Mouse (Mus musculus): ENCODE measurements around the gene Gm6034. TPM values are rescaled to one million over a fixed set of nuclear protein-coding genes. Genes with fewer than 3 reads are reported as not detected.
A peak's percentile ranks its signal among the peaks of the same experiment; 100 is the strongest.
"Not testable (repeated sequence)": the region's sequence is repeated elsewhere in the genome, so short reads cannot be mapped to it uniquely, and the experiment has no call there.

Gm6034 gene
- total RNA-seq, 2 experiments from 2014 or later: not detected

- intact Hi-C loops (cut with DNase I); DNase-seq: not testable (repeated sequence)
Measured at GRCm38 (mm10) chr17:36057927-36058326, 15.2 kb downstream of the Gm6034 start.

- DNase-seq; intact Hi-C loops (cut with DNase I): not testable (repeated sequence)
Measured at GRCm38 (mm10) chr17:36058362-36058761, 15.6 kb downstream of the Gm6034 start, which contains the start of gene Gm11127. Gene Gm11127, minus strand, starts transcription at chr17:36058371.

- intact Hi-C loops (cut with DNase I): loop anchor here (10.0 kb wide), 2 partner anchors 74 to 126 kb away; no protein-coding TSS in a partner anchor
Measured at GRCm38 (mm10) chr17:36060829-36061228, 18.1 kb downstream of the Gm6034 start.

DNA sequence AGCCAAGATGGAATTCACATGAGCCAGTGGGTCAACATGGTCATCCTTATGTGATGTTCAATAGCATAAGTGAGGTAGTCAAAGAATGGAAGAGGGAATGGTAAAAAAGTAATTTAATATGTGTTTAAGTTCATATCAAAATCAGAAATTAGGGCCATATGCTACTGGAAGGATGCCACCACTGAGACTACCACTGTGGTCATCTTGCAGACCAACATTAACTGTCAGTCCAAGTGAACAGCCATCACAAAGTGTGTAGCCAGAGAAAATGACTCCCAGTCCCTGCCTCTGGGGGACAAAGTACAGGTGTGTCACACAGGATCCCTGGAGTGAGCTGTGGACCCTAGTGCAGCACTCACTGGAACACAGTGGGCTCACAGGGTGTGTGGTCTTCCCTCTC, 39.1 kb downstream of the Gm6034 start:
- DNase-seq; intact Hi-C loops (cut with DNase I): not testable (repeated sequence)

More at GRCm38 (mm10) chr17:36060829-36061228, 18.1 kb downstream of the Gm6034 start:
- DNase-seq: peak; percentile 83 to 89

DNA sequence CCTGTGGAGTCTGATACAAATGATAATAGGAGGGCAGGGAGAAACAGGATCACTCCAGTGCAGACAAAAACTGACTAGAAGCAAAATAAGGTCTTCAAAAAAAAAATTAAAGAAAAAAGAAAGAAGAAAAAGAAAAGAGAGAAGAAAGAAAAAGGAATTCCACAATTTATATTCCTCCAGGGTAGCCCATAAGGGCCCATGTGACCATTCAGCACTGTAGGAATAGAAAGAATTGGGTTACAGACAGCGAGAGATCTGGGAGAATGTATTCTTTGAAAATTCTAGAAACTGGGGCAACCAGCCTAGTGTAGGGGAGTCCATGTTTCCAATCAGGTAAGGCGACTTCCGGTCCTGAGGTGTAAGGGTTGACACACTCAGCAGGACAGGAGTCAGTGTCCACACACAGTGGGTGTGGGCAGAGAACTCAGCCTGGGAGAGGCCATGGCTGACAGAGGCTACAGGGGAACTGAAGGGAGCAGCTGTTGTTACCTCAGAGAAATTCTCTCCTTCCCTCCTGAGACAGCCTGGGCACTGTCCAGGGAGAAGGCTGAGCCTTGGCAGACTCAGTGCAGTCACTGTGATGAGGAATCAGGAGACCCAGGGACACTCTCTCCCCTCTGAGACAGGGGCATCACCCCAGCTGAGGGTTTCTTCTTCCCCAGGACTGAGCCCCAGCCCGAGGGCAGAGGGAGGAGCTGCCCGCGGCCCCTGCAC, 39.9 kb downstream of the Gm6034 start:
- DNase-seq; intact Hi-C loops (cut with DNase I): not testable (repeated sequence)

GRCm38 (mm10) chr17:36083266-36083869, 40.6 kb downstream of the Gm6034 start:
- intact Hi-C loops (cut with DNase I): no loop called here

DNA sequence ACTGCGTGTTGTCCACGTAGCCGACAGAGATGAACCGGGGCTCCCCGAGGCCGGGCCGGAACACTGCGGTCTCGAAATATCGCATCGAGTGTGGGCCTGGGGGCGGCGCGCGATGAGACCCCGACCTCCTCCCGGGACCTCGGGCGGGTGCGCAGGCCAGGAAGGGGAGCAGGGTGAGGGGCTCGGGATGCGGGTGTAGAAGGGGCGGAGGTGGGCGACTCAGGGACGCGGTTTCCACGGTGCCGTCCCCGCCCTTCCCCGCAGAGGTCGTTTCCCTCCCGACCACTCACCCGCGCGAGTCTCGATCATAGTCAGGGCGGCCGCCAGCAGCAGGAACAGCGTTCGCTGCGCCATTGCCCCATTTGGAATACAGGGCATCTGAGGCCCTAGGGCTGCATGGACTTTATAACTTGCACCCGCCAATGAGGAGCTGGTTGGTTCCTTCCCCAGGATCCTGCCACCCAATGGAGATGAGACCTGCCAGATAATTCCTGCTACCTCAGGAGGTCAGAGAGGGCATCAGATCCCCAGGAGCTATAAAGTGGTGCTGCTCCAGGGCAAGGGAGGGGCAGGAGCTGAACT, 41.2 kb downstream of the Gm6034 start:
- DNase-seq: peak in 1 of 2 experiments; percentile 7
- intact Hi-C loops (cut with DNase I): no loop called here

More at GRCm38 (mm10) chr17:36083266-36083869, 40.6 kb downstream of the Gm6034 start:
- peak; percentile 11 to 18 for DNase-seq

GRCm38 (mm10) chr17:36085976-36086375, 43.2 kb downstream of the Gm6034 start:
- intact Hi-C loops (cut with DNase I): not testable (repeated sequence)

DNA sequence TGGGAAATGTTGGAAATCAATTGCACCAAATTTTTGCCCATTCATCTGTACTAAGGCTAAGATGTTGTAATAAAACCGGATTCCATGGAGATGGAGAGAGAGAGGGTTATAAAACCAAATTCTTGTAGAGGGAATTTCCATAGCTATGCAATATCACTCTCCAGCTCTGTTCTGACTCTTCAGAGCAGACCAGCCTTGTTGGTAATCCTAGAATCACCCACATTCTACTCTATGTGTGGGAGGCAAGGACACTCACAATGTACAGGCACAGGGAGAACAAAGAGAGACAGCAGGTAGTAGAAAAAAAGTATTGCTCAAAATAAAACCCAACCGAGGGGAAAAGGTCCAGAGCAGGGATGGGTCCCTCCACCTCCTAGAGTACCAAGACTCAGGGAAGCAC, 49.2 kb downstream of the Gm6034 start:
- intact Hi-C loops (cut with DNase I); DNase-seq: not testable (repeated sequence)

More at GRCm38 (mm10) chr17:36085976-36086375, 43.2 kb downstream of the Gm6034 start:
- not testable (repeated sequence) for DNase-seq

- intact Hi-C loops (cut with DNase I); DNase-seq: not testable (repeated sequence)
Measured at GRCm38 (mm10) chr17:36092520-36092919, 49.8 kb downstream of the Gm6034 start.

- intact Hi-C loops (cut with DNase I): no loop called here
Measured at GRCm38 (mm10) chr17:36093936-36094335, 51.2 kb downstream of the Gm6034 start.

GRCm38 (mm10) chr17:36099603-36100002, 56.8 kb downstream of the Gm6034 start:
- intact Hi-C loops (cut with DNase I); DNase-seq: not testable (repeated sequence)

More at GRCm38 (mm10) chr17:36093936-36094335, 51.2 kb downstream of the Gm6034 start:
- DNase-seq: no peak

DNA sequence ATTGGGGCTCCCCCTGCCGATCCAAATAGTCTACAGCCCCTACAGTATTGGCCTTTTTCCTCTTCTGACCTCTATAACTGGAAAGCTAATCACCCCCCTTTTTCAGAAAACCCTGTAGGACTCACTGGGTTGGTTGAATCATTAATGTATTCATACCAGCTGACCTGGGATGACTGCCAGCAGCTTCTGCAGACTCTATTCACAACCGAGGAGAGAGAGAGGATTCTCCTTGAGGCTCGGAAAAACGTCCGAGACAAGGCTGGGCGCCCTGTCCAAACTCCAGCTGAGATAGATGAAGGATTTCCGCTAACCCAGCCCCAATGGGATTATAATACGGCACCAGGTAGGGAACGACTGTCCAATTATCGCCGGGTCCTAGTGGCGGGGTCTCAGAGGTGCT, 59.3 kb downstream of the Gm6034 start:
- intact Hi-C loops (cut with DNase I); DNase-seq: not testable (repeated sequence)

Other genes with a start within 250 kb of the Gm6034 start
- gene Ier3, start 221.3 kb upstream of the Gm6034 start, total RNA-seq (2021): 10 to 100 TPM; 23.9 to 27.8 TPM
- 100 to 1,000 TPM; 108 to 111 TPM for gene Flot1, start 219.7 kb upstream of the Gm6034 start, total RNA-seq (2021)
- 100 to 1,000 TPM; 134 to 183 TPM for gene Tubb5, start 204.7 kb upstream of the Gm6034 start, total RNA-seq (2021)
- 10 to 100 TPM; 12.9 to 13.5 TPM for gene Mdc1, start 201.4 kb upstream of the Gm6034 start, total RNA-seq (2021)
- 1 to 10 TPM; 3.8 to 6.0 TPM for gene Nrm, start 181.6 kb upstream of the Gm6034 start, total RNA-seq (2021)
- gene Ppp1r18, start 177.4 kb upstream of the Gm6034 start, total RNA-seq (2021): 10 to 100 TPM; 21.1 to 25.0 TPM
- gene Dhx16, start 163.1 kb upstream of the Gm6034 start, total RNA-seq (2021): 10 to 100 TPM; 20.6 to 24.9 TPM
- gene 2310061I04Rik, start 145.5 kb upstream of the Gm6034 start, total RNA-seq (2021): 10 to 100 TPM; 83.9 to 89.3 TPM
- gene Atat1, start 132.9 kb upstream of the Gm6034 start, total RNA-seq (2021): 1 to 10 TPM; 7.7 to 9.5 TPM
- gene Mrps18b, start 126.6 kb upstream of the Gm6034 start, total RNA-seq (2021): 10 to 100 TPM; 47.9 to 49.0 TPM
- 10 to 100 TPM; 43.4 to 49.0 TPM for gene Ppp1r10, start 126.5 kb upstream of the Gm6034 start, total RNA-seq (2021)
- 10 to 100 TPM; 65.2 TPM for gene Abcf1, start 73.2 kb upstream of the Gm6034 start, total RNA-seq (2021)
- 10 to 100 TPM; 23.0 to 26.1 TPM for gene Gnl1, start 63.1 kb upstream of the Gm6034 start, total RNA-seq (2021)
- 1 to 10 TPM; 4.6 to 4.7 TPM for gene Prr3, start 62.7 kb upstream of the Gm6034 start, total RNA-seq (2021)
- gene H2-T24, start 22.4 kb upstream of the Gm6034 start, total RNA-seq (2021): 1 to 10 TPM; 4.7 to 6.0 TPM
- gene H2-T23, start 10.1 kb upstream of the Gm6034 start, total RNA-seq (2021): 10 to 100 TPM; 23.2 to 24.0 TPM
- 10 to 100 TPM in 1 of 2 experiments, 1 to 10 TPM in 1; 10.0 to 12.4 TPM for gene H2-T22, start 214 bp upstream of the Gm6034 start, total RNA-seq (2021)
- 1 to 10 TPM; 1.5 to 2.3 TPM for gene Gm11127, start 15.4 kb downstream of the Gm6034 start, total RNA-seq (2021)
- gene Gm19684, start 78.7 kb downstream of the Gm6034 start, total RNA-seq (2021): not detected
- gene Gm7030, start 86.5 kb downstream of the Gm6034 start, total RNA-seq (2021): not detected
- gene Gm8909, start 125.6 kb downstream of the Gm6034 start, total RNA-seq (2021): not detected
- gene H2-T3, start 147.3 kb downstream of the Gm6034 start, total RNA-seq (2021): 1 to 10 TPM in 1 of 2 experiments, under 1 TPM in 1; 0.31 to 3.1 TPM
- 10 to 100 TPM; 33.1 to 34.2 TPM for gene Rpp21, start 215.1 kb downstream of the Gm6034 start, total RNA-seq (2021)
- 1 to 10 TPM; 7.7 to 7.9 TPM for gene Trim39, start 229.3 kb downstream of the Gm6034 start, total RNA-seq (2021)
- gene H2-M10.2, start 243.5 kb downstream of the Gm6034 start, total RNA-seq (2021): not detected

Data from heart, postnatal 14 days (tissue).